Mouse (Mus musculus): ENCODE measurements around the gene Vamp9. TPM values are rescaled to one million over a fixed set of nuclear protein-coding genes. Genes with fewer than 3 reads are reported as not detected.

Gene Vamp9
- polyA plus RNA-seq, 1 experiment: not detected

DNA sequence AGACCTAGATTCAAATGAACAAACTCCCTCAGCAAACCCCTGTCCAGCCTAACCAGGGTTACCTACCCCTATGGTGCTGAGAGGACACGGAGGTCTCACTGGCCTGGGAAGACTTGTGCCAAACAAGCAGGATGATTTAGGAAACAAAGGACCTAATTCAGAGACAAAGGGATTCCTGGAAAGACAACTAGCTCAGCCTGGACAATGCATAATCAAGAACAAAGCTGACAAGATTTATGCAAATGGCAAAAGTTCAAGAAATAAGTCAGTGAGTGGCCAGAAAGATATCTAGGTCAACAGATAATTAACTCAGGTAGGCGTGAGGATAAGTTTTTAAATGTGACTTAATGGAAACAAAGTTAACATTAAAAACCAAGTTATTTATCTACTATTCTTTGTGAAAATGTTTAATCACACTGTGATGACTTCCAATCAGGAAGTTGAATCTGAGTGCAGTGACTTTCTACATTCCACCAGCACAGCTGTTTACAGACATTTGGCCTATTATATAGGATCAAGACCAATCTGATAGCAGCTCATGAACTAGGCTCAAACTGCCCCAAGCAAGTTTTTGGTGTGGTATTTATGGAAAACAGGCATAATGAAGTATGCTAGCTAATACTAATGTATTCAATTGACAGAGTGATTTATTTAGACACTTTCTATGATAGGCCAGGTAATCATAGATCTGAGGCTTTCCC is 53.3 kb downstream of the Vamp9 start:
- no peak for TF ChIP-seq CTCF (IDR thresholded peaks at IDR 0.05; ENCODE audit: borderline replicate concordance, control insufficient read depth, extremely low read depth, insufficient read depth, low read length, poor library complexity)
- WGBS: 100% methylated on average over 2 of the region's 2 CpGs
- DNase-seq: no peak
- H3K4me1 ChIP-seq (replicated peaks; ENCODE audit: control insufficient read depth, insufficient read depth, low read length): no peaks in the 10 kb centered on the region
- H3K36me3 ChIP-seq (ENCODE audit: control insufficient read depth, insufficient read depth, low read length): peaks cover 55% of the 10 kb centered on the region
- no peak overlapping the region for H3K27ac ChIP-seq (ENCODE audit: control insufficient read depth, insufficient read depth, low read length)
- H3K27me3 ChIP-seq (ENCODE audit: control insufficient read depth, insufficient read depth, low read length): no peaks in the 10 kb centered on the region
- H3K4me3 ChIP-seq (ENCODE audit: control insufficient read depth, insufficient read depth, low read length): no peak overlapping the region

GRCm38 (mm10) chr5:99959960-99960359 is 53.9 kb downstream of the Vamp9 start:
- Histone ChIP-seq H3K4me1 (replicated peaks; ENCODE audit: control insufficient read depth, insufficient read depth, low read length) (no peaks in the 10 kb centered on the region), H3K36me3 (ENCODE audit: control insufficient read depth, insufficient read depth, low read length) (peaks cover 61% of the 10 kb centered on the region), H3K4me3 (ENCODE audit: control insufficient read depth, insufficient read depth, low read length) (no peak overlapping the region), H3K27me3 (ENCODE audit: control insufficient read depth, insufficient read depth, low read length) (no peaks in the 10 kb centered on the region), H3K27ac (ENCODE audit: control insufficient read depth, insufficient read depth, low read length) (no peak overlapping the region)
- 97% methylated on average over 2 of the region's 2 CpGs for WGBS
- DNase-seq: no peak
- no peak for TF ChIP-seq POLR2A (IDR thresholded peaks at IDR 0.05; ENCODE audit: control insufficient read depth, extremely low read depth, insufficient read depth, low read length, poor library complexity)
- no peak for TF ChIP-seq CTCF (IDR thresholded peaks at IDR 0.05; ENCODE audit: borderline replicate concordance, control insufficient read depth, extremely low read depth, insufficient read depth, low read length, poor library complexity)

GRCm38 (mm10) chr5:99973941-99974340 is 67.9 kb downstream of the Vamp9 start:
- no peak overlapping the region for H3K27ac ChIP-seq (ENCODE audit: control insufficient read depth, insufficient read depth, low read length)
- H3K4me1 ChIP-seq (replicated peaks; ENCODE audit: control insufficient read depth, insufficient read depth, low read length): peaks cover 9% of the 10 kb centered on the region
- DNase-seq: no peak
- no peak overlapping the region for H3K4me3 ChIP-seq (ENCODE audit: control insufficient read depth, insufficient read depth, low read length)
- no peak for TF ChIP-seq POLR2A (IDR thresholded peaks at IDR 0.05; ENCODE audit: control insufficient read depth, extremely low read depth, insufficient read depth, low read length, poor library complexity)
- TF ChIP-seq CTCF (IDR thresholded peaks at IDR 0.05; ENCODE audit: borderline replicate concordance, control insufficient read depth, extremely low read depth, insufficient read depth, low read length, poor library complexity): no peak
- 0 out of 2 replicates have a peak, but pooled peaks cover 5% of the 10 kb centered on the region for H3K36me3 ChIP-seq (ENCODE audit: control insufficient read depth, insufficient read depth, low read length)
- H3K27me3 ChIP-seq (ENCODE audit: control insufficient read depth, insufficient read depth, low read length): no peaks in the 10 kb centered on the region
- 10% methylated on average over 2 of the region's 2 CpGs for WGBS

DNA sequence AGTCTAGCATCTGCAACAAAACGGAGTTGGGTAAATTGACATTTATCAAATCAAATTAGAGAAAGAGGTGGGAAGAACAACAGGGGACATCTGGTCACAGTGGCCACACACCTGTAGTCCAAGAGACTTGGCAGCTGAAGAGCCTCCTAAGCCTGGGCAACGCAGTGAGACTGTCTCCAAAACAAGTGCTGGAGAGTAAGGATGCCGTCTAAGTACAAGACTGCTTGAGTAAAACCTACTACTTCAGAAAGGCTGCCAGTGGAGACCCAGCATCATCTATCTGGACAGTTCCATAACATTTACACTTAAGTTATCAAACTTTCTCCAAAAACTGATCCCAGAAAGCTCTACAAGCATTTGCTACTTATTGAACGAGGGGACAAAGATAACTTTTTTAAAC is 69.0 kb downstream of the Vamp9 start:
- Histone ChIP-seq H3K27ac (ENCODE audit: control insufficient read depth, insufficient read depth, low read length) (no peak overlapping the region), H3K4me1 (replicated peaks; ENCODE audit: control insufficient read depth, insufficient read depth, low read length) (peaks cover 9% of the 10 kb centered on the region), H3K36me3 (ENCODE audit: control insufficient read depth, insufficient read depth, low read length) (0 out of 2 replicates have a peak, but pooled peaks cover 5% of the 10 kb centered on the region), H3K27me3 (ENCODE audit: control insufficient read depth, insufficient read depth, low read length) (no peaks in the 10 kb centered on the region), H3K4me3 (ENCODE audit: control insufficient read depth, insufficient read depth, low read length) (no peak overlapping the region)
- WGBS: 58% methylated on average over 4 of the region's 4 CpGs
- DNase-seq: no peak
- TF ChIP-seq CTCF (IDR thresholded peaks at IDR 0.05; ENCODE audit: borderline replicate concordance, control insufficient read depth, extremely low read depth, insufficient read depth, low read length, poor library complexity) (no peak), POLR2A (IDR thresholded peaks at IDR 0.05; ENCODE audit: control insufficient read depth, extremely low read depth, insufficient read depth, low read length, poor library complexity) (no peak)

GRCm38 (mm10) chr5:99975776-99976175 is 69.7 kb downstream of the Vamp9 start:
- 0 out of 2 replicates have a peak, but pooled peaks cover 3% of the 10 kb centered on the region for H3K36me3 ChIP-seq (ENCODE audit: control insufficient read depth, insufficient read depth, low read length)
- H3K4me3 ChIP-seq (ENCODE audit: control insufficient read depth, insufficient read depth, low read length): no peak overlapping the region
- no peak for DNase-seq
- H3K27ac ChIP-seq (ENCODE audit: control insufficient read depth, insufficient read depth, low read length): no peak overlapping the region
- H3K27me3 ChIP-seq (ENCODE audit: control insufficient read depth, insufficient read depth, low read length): no peaks in the 10 kb centered on the region
- 54% methylated on average over 1 of the region's 1 CpGs for WGBS
- TF ChIP-seq CTCF (IDR thresholded peaks at IDR 0.05; ENCODE audit: borderline replicate concordance, control insufficient read depth, extremely low read depth, insufficient read depth, low read length, poor library complexity) (no peak), POLR2A (IDR thresholded peaks at IDR 0.05; ENCODE audit: control insufficient read depth, extremely low read depth, insufficient read depth, low read length, poor library complexity) (no peak)
- peaks cover 9% of the 10 kb centered on the region for H3K4me1 ChIP-seq (replicated peaks; ENCODE audit: control insufficient read depth, insufficient read depth, low read length)

GRCm38 (mm10) chr5:99976334-99976955 is 70.4 kb downstream of the Vamp9 start:
- DNase-seq: no peak
- peaks cover 9% of the 10 kb centered on the region for H3K4me1 ChIP-seq (replicated peaks; ENCODE audit: control insufficient read depth, insufficient read depth, low read length)
- H3K36me3 ChIP-seq (ENCODE audit: control insufficient read depth, insufficient read depth, low read length): no peaks in the 10 kb centered on the region
- TF ChIP-seq POLR2A (IDR thresholded peaks at IDR 0.05; ENCODE audit: control insufficient read depth, extremely low read depth, insufficient read depth, low read length, poor library complexity): no peak
- TF ChIP-seq CTCF (IDR thresholded peaks at IDR 0.05; ENCODE audit: borderline replicate concordance, control insufficient read depth, extremely low read depth, insufficient read depth, low read length, poor library complexity): no peak
- H3K27ac ChIP-seq (ENCODE audit: control insufficient read depth, insufficient read depth, low read length): no peak overlapping the region
- H3K27me3 ChIP-seq (ENCODE audit: control insufficient read depth, insufficient read depth, low read length): no peaks in the 10 kb centered on the region
- H3K4me3 ChIP-seq (ENCODE audit: control insufficient read depth, insufficient read depth, low read length): no peak overlapping the region
- WGBS: 6% methylated on average over 8 of the region's 8 CpGs

Data from thymus, adult 2 months (tissue).